Mouse (Mus musculus) bone marrow, adult 2 months (tissue): Measurements from ENCODE around the gene Klhl32.

Experiments
- CTCF ChIP-seq: fragments of 200-500 bp; IDR thresholded peaks from 2 replicates; pipeline ENCODE4 v1.5.1; 2011; ENCODE audit warnings: low read length, control low read depth; ENCODE audit not compliant: control insufficient read depth, insufficient read depth
- POLR2A ChIP-seq: fragments of 200-500 bp; IDR thresholded peaks from 2 replicates; pipeline ENCODE4 v1.6.1; 2011; ENCODE audit warnings: low read depth, mild to moderate bottlenecking, control low read depth, low read length, borderline replicate concordance; ENCODE audit not compliant: control insufficient read depth

GRCm38 (mm10) chr4:24620005-24620404, 230.9 kb downstream of the Klhl32 start:
- TF ChIP-seq CTCF: no peak
- no peak for TF ChIP-seq POLR2A
